Mouse (Mus musculus): ENCODE measurements around the gene Tgoln1.

DNA sequence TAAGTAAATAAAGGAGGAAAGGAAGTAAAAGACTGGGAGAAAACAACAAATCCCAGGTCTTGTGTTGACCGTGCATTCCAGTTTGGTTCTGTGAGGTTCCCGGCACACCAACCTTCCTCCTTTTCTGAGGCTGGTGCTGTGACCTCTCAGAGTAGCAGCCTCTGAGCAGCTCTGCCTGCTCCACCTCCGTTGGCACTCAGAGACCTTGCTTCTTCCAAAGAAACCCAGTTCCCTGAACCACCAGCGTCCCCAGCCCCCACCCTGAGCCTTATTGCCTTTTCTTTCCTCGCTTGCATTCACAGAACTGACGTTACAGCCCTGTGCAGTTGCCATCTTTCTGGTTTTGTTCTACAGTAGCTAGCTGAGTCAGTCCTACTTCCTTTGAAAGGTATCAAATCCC lies 16.6 kb downstream of the Tgoln1 start:
- no peak for TF ChIP-seq CTCF (IDR thresholded peaks at IDR 0.05; ENCODE audit: low read depth, low read length)
- no peak for TF ChIP-seq POLR2AphosphoS5 (IDR thresholded peaks at IDR 0.05; ENCODE audit: insufficient replicate concordance, low read depth, low read length)
